In genomic region chr4:128248676-128249075, GRCm38 (mm10) we compare ENCODE assay signal across 11 mouse cellular contexts. TPM values are rescaled to one million over a fixed set of nuclear protein-coding genes. Genes with fewer than 3 reads are reported as not detected.
A peak's percentile ranks its signal among the peaks of the same experiment; 100 is the strongest.
DNase-seq lines count a peak whose midpoint lies in the region; ATAC-seq lines count a peak whose summit lies in the region.
"Had no signal": no experiment of that assay in that cellular context is flagged by ENCODE, and none has a peak within 500 bp of the region (broad histone marks: within the 10 kb centered on the region; RNA-seq: fewer than 3 reads in every experiment).

No protein-coding gene starts in this region.

- H3K27ac ChIP-seq in hindbrain, embryonic 11.5 days (ENCODE audit: low read depth, low read length) = no peak overlapping the region
- no peak overlapping the region for H3K27ac ChIP-seq in hindbrain, embryonic 16.5 days (ENCODE audit: low read depth, low read length)
- H3K27ac ChIP-seq in midbrain, embryonic 13.5 days = no peak overlapping the region
- H3K27ac ChIP-seq: embryonic facial prominence, embryonic 15.5 days; liver, embryonic 13.5 days had no signal

- no peak for ATAC-seq in hindbrain, embryonic 11.5 days (ENCODE audit: low FRiP score)
- ATAC-seq in hindbrain, embryonic 16.5 days = no peak
- ATAC-seq in midbrain, embryonic 13.5 days = no peak

- H3K27me3 ChIP-seq in hindbrain, embryonic 11.5 days (ENCODE audit: control insufficient read depth, insufficient read depth, low read length) = no peaks in the 10 kb centered on the region
- no peaks in the 10 kb centered on the region for H3K27me3 ChIP-seq in hindbrain, embryonic 16.5 days (replicated peaks; ENCODE audit: control insufficient read depth, insufficient read depth, low read length)
- no peaks in the 10 kb centered on the region for H3K27me3 ChIP-seq in midbrain, embryonic 13.5 days
- H3K27me3 ChIP-seq: embryonic facial prominence, embryonic 15.5 days; liver, embryonic 13.5 days had no signal

- 0 out of 2 replicates have a peak, but pooled peaks cover 3% of the 10 kb centered on the region for H3K4me1 ChIP-seq in hindbrain, embryonic 11.5 days (replicated peaks; ENCODE audit: control insufficient read depth, insufficient read depth, low read length)
- no peaks in the 10 kb centered on the region for H3K4me1 ChIP-seq in hindbrain, embryonic 16.5 days (ENCODE audit: control insufficient read depth, insufficient read depth, low read depth, low read length)
- peaks cover 10% of the 10 kb centered on the region for H3K4me1 ChIP-seq in midbrain, embryonic 13.5 days (replicated peaks)
- H3K4me1 ChIP-seq: embryonic facial prominence, embryonic 15.5 days; liver, embryonic 13.5 days had no signal

- H3K4me3 ChIP-seq in hindbrain, embryonic 11.5 days (ENCODE audit: low read depth, low read length) = no peak overlapping the region
- no peak overlapping the region for H3K4me3 ChIP-seq in hindbrain, embryonic 16.5 days (ENCODE audit: low read length)
- no peak overlapping the region for H3K4me3 ChIP-seq in midbrain, embryonic 13.5 days (replicated peaks)
- H3K4me3 ChIP-seq: embryonic facial prominence, embryonic 15.5 days; liver, embryonic 13.5 days had no signal

- 16% methylated on average over 5 of the region's 5 CpGs for WGBS in hindbrain, embryonic 11.5 days
- 16% methylated on average over 5 of the region's 5 CpGs for WGBS in hindbrain, embryonic 16.5 days
- WGBS in midbrain, embryonic 13.5 days = 18% methylated on average over 5 of the region's 5 CpGs

- no peaks in the 10 kb centered on the region for H3K9me3 ChIP-seq in hindbrain, embryonic 11.5 days (ENCODE audit: control insufficient read depth, low read length)
- H3K9me3 ChIP-seq in hindbrain, embryonic 16.5 days (ENCODE audit: control insufficient read depth, low read length) = no peaks in the 10 kb centered on the region
- H3K9me3 ChIP-seq in midbrain, embryonic 13.5 days = no peaks in the 10 kb centered on the region
- H3K9me3 ChIP-seq: embryonic facial prominence, embryonic 15.5 days had no signal

- H3K4me2 ChIP-seq in hindbrain, embryonic 11.5 days (replicated peaks; ENCODE audit: low read depth, low read length) = no peak overlapping the region
- H3K4me2 ChIP-seq in hindbrain, embryonic 16.5 days (ENCODE audit: low read length) = no peak overlapping the region
- no peak overlapping the region for H3K4me2 ChIP-seq in midbrain, embryonic 13.5 days (replicated peaks)
- H3K4me2 ChIP-seq: embryonic facial prominence, embryonic 15.5 days; liver, embryonic 13.5 days had no signal

- H3K9ac ChIP-seq in hindbrain, embryonic 11.5 days (ENCODE audit: low read depth, low read length) = no peak overlapping the region
- no peak overlapping the region for H3K9ac ChIP-seq in hindbrain, embryonic 16.5 days (ENCODE audit: low read depth, low read length)
- H3K9ac ChIP-seq in midbrain, embryonic 13.5 days (replicated peaks) = no peak overlapping the region
- H3K9ac ChIP-seq: embryonic facial prominence, embryonic 15.5 days; liver, embryonic 13.5 days had no signal

- DNase-seq in hindbrain, embryonic 11.5 days (ENCODE audit: low spot score) = peak; percentile 65
- peak; percentile 14 for DNase-seq in ES-CJ7 (ENCODE audit: low read depth, low spot score)
- DNase-seq in adrenal gland, adult 2 months = peak; percentile 12
- peak; percentile 88 to 89 for DNase-seq in kidney, postnatal 4 days
- no peak for DNase-seq in MN1 (ENCODE audit: low spot score)
- DNase-seq in spleen, adult 12 weeks (ENCODE audit: low spot score) = no peak
- DNase-seq: liver, embryonic 13.5 days had no signal

- no peaks in the 10 kb centered on the region for H3K36me3 ChIP-seq in hindbrain, embryonic 11.5 days (ENCODE audit: control insufficient read depth, insufficient read depth, low read length)
- H3K36me3 ChIP-seq in hindbrain, embryonic 16.5 days (ENCODE audit: control insufficient read depth, insufficient read depth, low read length) = no peaks in the 10 kb centered on the region
- H3K36me3 ChIP-seq in midbrain, embryonic 13.5 days = no peaks in the 10 kb centered on the region
- H3K36me3 ChIP-seq: embryonic facial prominence, embryonic 15.5 days; liver, embryonic 13.5 days had no signal

RNA-seq across cellular contexts. Expression of gene Hmgb4, which starts 12.1 kb away (rescaled TPM):
- not detected in 2 replicates for polyA plus RNA-seq in hindbrain, embryonic 11.5 days (2014; fragmentation: Nextera tagmentation; extraction: Ambion mirVana)
- polyA plus RNA-seq in hindbrain, embryonic 16.5 days (2015; fragmentation: Nextera tagmentation; extraction: Ambion mirVana) = not detected in 2 replicates
- total RNA-seq in adrenal gland, adult 2 months (2021) = not detected
- polyA plus RNA-seq in adrenal gland, adult 2 months (2012; rRNA removed) = not detected in 2 replicates
- 0.22 TPM in 1 of 2 replicates, not detected in the other for polyA plus RNA-seq in midbrain, embryonic 13.5 days (2015; fragmentation: Nextera tagmentation; extraction: Ambion mirVana)
- total RNA-seq: hematopoietic stem cell, adult 5-6 weeks had no signal
- polyA plus RNA-seq: embryonic facial prominence, embryonic 15.5 days; liver, embryonic 13.5 days had no signal

Comparison
In these comparisons a context has a peak if more than half of its experiments do, and no peak if none do; other contexts are left out.
1. DNase-seq: peak in hindbrain, embryonic 11.5 days (single experiment), ES-CJ7 (single experiment), adrenal gland, adult 2 months (single experiment) and kidney, postnatal 4 days (2 of 2); none in MN1 (single experiment) and spleen, adult 12 weeks (single experiment).